Mouse (Mus musculus): Measurements from ENCODE around the gene Trim63. TPM values are rescaled to one million over a fixed set of nuclear protein-coding genes. Genes with fewer than 3 reads are reported as not detected.

The Trim63 gene
- polyA plus RNA-seq, 1 experiment: 29.1 TPM

- Histone ChIP-seq H3K4me2 (ENCODE audit: low read depth) (peak overlapping the region; percentile 62), H3K4me3 (peak overlapping the region; percentile 37), H3K27me3 (ENCODE audit: control insufficient read depth, insufficient read depth, insufficient read length) (no peaks in the 10 kb centered on the region)
Observed at GRCm38 (mm10) chr4:134316390-134316789, 1.5 kb downstream of the Trim63 start.

DNA sequence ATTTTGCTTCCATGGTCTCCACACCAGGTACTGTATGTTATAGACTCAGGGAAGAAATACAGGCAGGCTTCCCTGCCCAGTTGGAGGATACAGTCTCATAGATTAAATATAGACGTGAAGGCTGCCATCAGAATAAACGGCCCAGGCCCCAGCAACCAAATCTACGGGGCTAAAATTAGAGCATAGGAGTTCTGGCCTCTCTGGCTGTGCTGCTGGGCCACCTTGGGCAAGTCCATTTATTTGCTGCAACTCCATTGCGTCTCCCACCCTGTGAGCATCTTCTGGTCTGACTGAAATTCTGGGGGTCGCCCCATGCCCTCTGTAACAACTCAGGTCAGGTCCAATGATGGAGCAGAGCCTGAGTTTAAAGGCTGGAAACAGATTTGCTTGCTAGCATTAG is 4.2 kb downstream of the Trim63 start:
- no peaks in the 10 kb centered on the region for H3K27me3 ChIP-seq (ENCODE audit: control insufficient read depth, insufficient read depth, insufficient read length)
- H3K36me3 ChIP-seq (ENCODE audit: control insufficient read depth, insufficient read depth): no peaks in the 10 kb centered on the region
- H3K79me2 ChIP-seq (ENCODE audit: control insufficient read depth, insufficient read depth): peaks cover 6% of the 10 kb centered on the region
- H3K4me2 ChIP-seq (ENCODE audit: low read depth): peak overlapping the region; percentile 45
- no peak overlapping the region for H3ac ChIP-seq (ENCODE audit: control insufficient read depth, insufficient read length)
- no peak for TF ChIP-seq CEBPB (IDR thresholded peaks at IDR 0.05; ENCODE audit: insufficient read depth, poor library complexity, severe bottlenecking)
- no peak for TF ChIP-seq REST (IDR thresholded peaks at IDR 0.05; ENCODE audit: insufficient read depth, insufficient read length)
- TF ChIP-seq MYOG (IDR thresholded peaks at IDR 0.05; ENCODE audit: control insufficient read depth in 1 of 3, insufficient read depth in 1 of 3, insufficient read length in 2 of 3, low read depth in 2 of 3): no peak
- TF ChIP-seq SRF (IDR thresholded peaks at IDR 0.05; ENCODE audit: control insufficient read depth, insufficient read length, low read depth): no peak
- TF ChIP-seq POLR2A (IDR thresholded peaks at IDR 0.05; ENCODE audit: insufficient read length, low read depth): no peak
- TF ChIP-seq MYOD1 (IDR thresholded peaks at IDR 0.05; ENCODE audit: control insufficient read depth in 1 of 3, insufficient read length in 2 of 3, low read depth in 2 of 3): no peak
- no peak for TF ChIP-seq MAX (IDR thresholded peaks at IDR 0.05; ENCODE audit: low read depth)
- TF ChIP-seq POLR2AphosphoS2 (IDR thresholded peaks at IDR 0.05; ENCODE audit: insufficient read length, low read depth): no peak
- no peak for TF ChIP-seq USF1 (IDR thresholded peaks at IDR 0.05; ENCODE audit: low read depth)
- no peak for TF ChIP-seq TCF3 (IDR thresholded peaks at IDR 0.05; ENCODE audit: insufficient read length, low read depth)
- no peak for TF ChIP-seq E2F4 (IDR thresholded peaks at IDR 0.05; ENCODE audit: insufficient read depth)
- no peak for TF ChIP-seq TCF12 (IDR thresholded peaks at IDR 0.05; ENCODE audit: insufficient read depth, poor library complexity, severe bottlenecking)
- H3K4me3 ChIP-seq: no peak overlapping the region

More at GRCm38 (mm10) chr4:134316390-134316789, 1.5 kb downstream of the Trim63 start:
- Histone ChIP-seq H3K79me2 (ENCODE audit: control insufficient read depth, insufficient read depth) (peaks cover 6% of the 10 kb centered on the region), H3K36me3 (ENCODE audit: control insufficient read depth, insufficient read depth) (no peaks in the 10 kb centered on the region), H3ac (ENCODE audit: control insufficient read depth, insufficient read length) (no peak overlapping the region)
- TF ChIP-seq MYOG (IDR thresholded peaks at IDR 0.05; ENCODE audit: control insufficient read depth in 1 of 3, insufficient read depth in 1 of 3, insufficient read length in 2 of 3, low read depth in 2 of 3) (no peak), POLR2A (IDR thresholded peaks at IDR 0.05; ENCODE audit: insufficient read length, low read depth) (no peak), MAX (IDR thresholded peaks at IDR 0.05; ENCODE audit: low read depth) (no peak), SRF (IDR thresholded peaks at IDR 0.05; ENCODE audit: control insufficient read depth, insufficient read length, low read depth) (no peak), CEBPB (IDR thresholded peaks at IDR 0.05; ENCODE audit: insufficient read depth, poor library complexity, severe bottlenecking) (no peak), USF1 (IDR thresholded peaks at IDR 0.05; ENCODE audit: low read depth) (no peak), MYOD1 (IDR thresholded peaks at IDR 0.05; ENCODE audit: control insufficient read depth in 1 of 3, insufficient read length in 2 of 3, low read depth in 2 of 3) (no peak), TCF12 (IDR thresholded peaks at IDR 0.05; ENCODE audit: insufficient read depth, poor library complexity, severe bottlenecking) (no peak), E2F4 (IDR thresholded peaks at IDR 0.05; ENCODE audit: insufficient read depth) (no peak), POLR2AphosphoS2 (IDR thresholded peaks at IDR 0.05; ENCODE audit: insufficient read length, low read depth) (no peak), TCF3 (IDR thresholded peaks at IDR 0.05; ENCODE audit: insufficient read length, low read depth) (no peak), REST (IDR thresholded peaks at IDR 0.05; ENCODE audit: insufficient read depth, insufficient read length) (no peak)

- no peak overlapping the region for H3ac ChIP-seq (ENCODE audit: control insufficient read depth, insufficient read length)
- TF ChIP-seq MYOD1 (IDR thresholded peaks at IDR 0.05; ENCODE audit: control insufficient read depth in 1 of 3, insufficient read length in 2 of 3, low read depth in 2 of 3) (peak in 1 of 3 experiments; percentile 63), MYOG (IDR thresholded peaks at IDR 0.05; ENCODE audit: control insufficient read depth in 1 of 3, insufficient read depth in 1 of 3, insufficient read length in 2 of 3, low read depth in 2 of 3) (peak in 1 of 3 experiments; percentile 26), REST (IDR thresholded peaks at IDR 0.05; ENCODE audit: insufficient read depth, insufficient read length) (no peak)
- no peaks in the 10 kb centered on the region for H3K27me3 ChIP-seq (ENCODE audit: control insufficient read depth, insufficient read depth, insufficient read length)
- no peaks in the 10 kb centered on the region for H3K36me3 ChIP-seq (ENCODE audit: control insufficient read depth, insufficient read depth)
- H3K79me2 ChIP-seq (ENCODE audit: control insufficient read depth, insufficient read depth): peaks cover 6% of the 10 kb centered on the region
- no peak overlapping the region for H3K4me3 ChIP-seq
- peak overlapping the region; percentile 45 for H3K4me2 ChIP-seq (ENCODE audit: low read depth)
Observed at GRCm38 (mm10) chr4:134319674-134320073, 4.8 kb downstream of the Trim63 start.

DNA sequence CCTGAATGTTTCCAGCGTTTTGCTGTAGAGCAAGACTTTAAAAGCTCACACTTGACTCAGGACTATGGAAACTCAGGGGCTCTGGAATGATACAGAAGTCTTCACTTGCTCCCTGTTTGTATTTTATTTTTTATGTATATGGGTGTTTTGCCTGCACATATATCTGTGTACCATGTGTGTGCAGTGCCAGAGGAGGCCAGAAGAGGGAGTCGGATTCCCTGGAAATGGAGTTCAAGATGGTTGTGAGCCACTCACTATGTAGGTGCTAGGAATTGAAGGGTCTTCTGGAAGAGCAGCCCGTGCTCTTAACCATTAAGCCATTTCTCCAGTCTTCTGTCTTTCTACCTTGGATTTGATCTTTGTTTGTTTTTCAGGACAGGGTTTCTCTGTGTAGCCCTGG is 6.6 kb downstream of the Trim63 start:
- Histone ChIP-seq H3K79me2 (ENCODE audit: control insufficient read depth, insufficient read depth) (no peaks in the 10 kb centered on the region), H3K4me3 (no peak overlapping the region), H3K4me2 (ENCODE audit: low read depth) (no peak overlapping the region), H3K36me3 (ENCODE audit: control insufficient read depth, insufficient read depth) (no peaks in the 10 kb centered on the region), H3K27me3 (ENCODE audit: control insufficient read depth, insufficient read depth, insufficient read length) (no peaks in the 10 kb centered on the region), H3ac (ENCODE audit: control insufficient read depth, insufficient read length) (no peak overlapping the region)
- no peak for TF ChIP-seq POLR2AphosphoS2 (IDR thresholded peaks at IDR 0.05; ENCODE audit: insufficient read length, low read depth)
- TF ChIP-seq TCF3 (IDR thresholded peaks at IDR 0.05; ENCODE audit: insufficient read length, low read depth): no peak
- no peak for TF ChIP-seq TCF12 (IDR thresholded peaks at IDR 0.05; ENCODE audit: insufficient read depth, poor library complexity, severe bottlenecking)
- no peak for TF ChIP-seq MYOG (IDR thresholded peaks at IDR 0.05; ENCODE audit: control insufficient read depth in 1 of 3, insufficient read depth in 1 of 3, insufficient read length in 2 of 3, low read depth in 2 of 3)
- no peak for TF ChIP-seq MYOD1 (IDR thresholded peaks at IDR 0.05; ENCODE audit: control insufficient read depth in 1 of 3, insufficient read length in 2 of 3, low read depth in 2 of 3)
- TF ChIP-seq USF1 (IDR thresholded peaks at IDR 0.05; ENCODE audit: low read depth): no peak
- TF ChIP-seq MAX (IDR thresholded peaks at IDR 0.05; ENCODE audit: low read depth): no peak
- no peak for TF ChIP-seq CEBPB (IDR thresholded peaks at IDR 0.05; ENCODE audit: insufficient read depth, poor library complexity, severe bottlenecking)
- TF ChIP-seq POLR2A (IDR thresholded peaks at IDR 0.05; ENCODE audit: insufficient read length, low read depth): no peak
- TF ChIP-seq E2F4 (IDR thresholded peaks at IDR 0.05; ENCODE audit: insufficient read depth): no peak
- no peak for TF ChIP-seq REST (IDR thresholded peaks at IDR 0.05; ENCODE audit: insufficient read depth, insufficient read length)
- no peak for TF ChIP-seq SRF (IDR thresholded peaks at IDR 0.05; ENCODE audit: control insufficient read depth, insufficient read length, low read depth)

DNA sequence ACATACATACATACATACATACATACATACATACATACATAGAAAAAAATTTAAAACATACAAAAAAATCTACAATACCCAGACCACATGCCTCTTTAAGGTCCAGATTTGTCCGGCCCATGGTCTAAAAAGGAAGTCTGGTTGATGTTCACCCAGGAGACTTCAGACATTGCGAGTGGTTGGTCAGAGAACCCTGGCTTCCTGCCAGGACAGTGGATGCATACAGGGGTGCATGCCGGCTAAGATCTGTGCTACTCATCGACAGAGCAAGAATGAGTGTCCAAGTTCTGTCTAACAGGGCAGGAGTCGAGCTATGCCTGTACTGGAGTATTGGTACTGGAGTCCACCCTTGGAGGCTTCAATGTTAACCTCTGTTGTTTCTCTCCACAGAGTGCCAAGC is 9.7 kb downstream of the Trim63 start:
- no peaks in the 10 kb centered on the region for H3K79me2 ChIP-seq (ENCODE audit: control insufficient read depth, insufficient read depth)
- no peak overlapping the region for H3K4me3 ChIP-seq
- TF ChIP-seq POLR2A (IDR thresholded peaks at IDR 0.05; ENCODE audit: insufficient read length, low read depth): no peak
- TF ChIP-seq CEBPB (IDR thresholded peaks at IDR 0.05; ENCODE audit: insufficient read depth, poor library complexity, severe bottlenecking): no peak
- TF ChIP-seq E2F4 (IDR thresholded peaks at IDR 0.05; ENCODE audit: insufficient read depth): no peak
- no peak for TF ChIP-seq SRF (IDR thresholded peaks at IDR 0.05; ENCODE audit: control insufficient read depth, insufficient read length, low read depth)
- no peak for TF ChIP-seq TCF12 (IDR thresholded peaks at IDR 0.05; ENCODE audit: insufficient read depth, poor library complexity, severe bottlenecking)
- TF ChIP-seq POLR2AphosphoS2 (IDR thresholded peaks at IDR 0.05; ENCODE audit: insufficient read length, low read depth): no peak
- TF ChIP-seq TCF3 (IDR thresholded peaks at IDR 0.05; ENCODE audit: insufficient read length, low read depth): no peak
- TF ChIP-seq MYOG (IDR thresholded peaks at IDR 0.05; ENCODE audit: control insufficient read depth in 1 of 3, insufficient read depth in 1 of 3, insufficient read length in 2 of 3, low read depth in 2 of 3): no peak
- no peak for TF ChIP-seq REST (IDR thresholded peaks at IDR 0.05; ENCODE audit: insufficient read depth, insufficient read length)
- no peak for TF ChIP-seq MYOD1 (IDR thresholded peaks at IDR 0.05; ENCODE audit: control insufficient read depth in 1 of 3, insufficient read length in 2 of 3, low read depth in 2 of 3)
- TF ChIP-seq USF1 (IDR thresholded peaks at IDR 0.05; ENCODE audit: low read depth): no peak
- no peak for TF ChIP-seq MAX (IDR thresholded peaks at IDR 0.05; ENCODE audit: low read depth)
- no peaks in the 10 kb centered on the region for H3K27me3 ChIP-seq (ENCODE audit: control insufficient read depth, insufficient read depth, insufficient read length)
- no peak overlapping the region for H3K4me2 ChIP-seq (ENCODE audit: low read depth)
- H3ac ChIP-seq (ENCODE audit: control insufficient read depth, insufficient read length): no peak overlapping the region
- H3K36me3 ChIP-seq (ENCODE audit: control insufficient read depth, insufficient read depth): no peaks in the 10 kb centered on the region
